Mouse (Mus musculus) olfactory bulb, adult 2 months (tissue): ENCODE data around the gene Rbbp4. TPM values are rescaled to one million over a fixed set of nuclear protein-coding genes. Genes with fewer than 3 reads are reported as not detected.

Source experiments
- H3K27ac ChIP-seq: fragments of 200-500 bp; 2 replicates; pipeline ENCODE4 v1.5.1; 2012; ENCODE audit warnings: low read depth, low read length; ENCODE audit not compliant: insufficient read depth
- H3K4me1 ChIP-seq: fragments of 200-500 bp; 2 replicates; pipeline ENCODE4 v1.6.1; 2012; ENCODE audit warnings: low read length; ENCODE audit not compliant: control insufficient read depth, insufficient read depth
- H3K4me3 ChIP-seq: fragments of 200-500 bp; 2 replicates; pipeline ENCODE4 v1.5.1; 2012; ENCODE audit warnings: mild to moderate bottlenecking, low read depth, low read length, moderate library complexity; ENCODE audit not compliant: insufficient read depth
- CTCF ChIP-seq: fragments of 200-500 bp; IDR thresholded peaks from 2 replicates; pipeline ENCODE4 v1.5.1; 2012; ENCODE audit warnings: low read depth, mild to moderate bottlenecking, low read length, moderate library complexity; ENCODE audit not compliant: insufficient read depth
- POLR2A ChIP-seq: fragments of 200-500 bp; IDR thresholded peaks from 2 replicates; pipeline ENCODE4 v1.6.1; 2012; ENCODE audit warnings: mild to moderate bottlenecking, low read depth, low read length, moderate library complexity; ENCODE audit not compliant: insufficient read depth
- whole genome bisulfite sequencing: fragments of 180-500 bp; shearing (Covaris S2); methylation state at CpG from one replicate; pipeline ENCODE4 v1.1.7; 2018; 5-methylcytosine and 5-hydroxymethylcytosine counted together
- polyA plus RNA-seq: library from polyadenylated mRNA; stranded (reverse); fragments of >200 nt; gene quantifications from 2 replicates; pipeline ENCODE4 v1.2.4, GENCODE M21; 2012; ENCODE audit warnings: low replicate concordance; ENCODE audit not compliant: missing spikeins, insufficient read depth, insufficient read length

Rbbp4 gene
- polyA plus RNA-seq, 1 experiment = not detected

GRCm38 (mm10) chr4:129259101-129259500 is 76.1 kb downstream of the Rbbp4 start:
- Histone ChIP-seq H3K4me3 (no peak overlapping the region), H3K4me1 (peaks cover 24% of the 10 kb centered on the region), H3K27ac (no peak overlapping the region)
- WGBS = 92% methylated on average over 4 of the region's 4 CpGs
- TF ChIP-seq POLR2A = no peak
- TF ChIP-seq CTCF = no peak

Other genes with a start within 250 kb of the Rbbp4 start
- not detected in 2 replicates for gene Tmem54, start 229.8 kb downstream of the Rbbp4 start, polyA plus RNA-seq
- not detected in 2 replicates for gene Hpca, start 213.3 kb downstream of the Rbbp4 start, polyA plus RNA-seq
- not detected in 2 replicates for gene Fndc5, start 198.4 kb downstream of the Rbbp4 start, polyA plus RNA-seq
- gene S100pbp, start 145.6 kb downstream of the Rbbp4 start, polyA plus RNA-seq = not detected in 2 replicates
- not detected in 2 replicates for gene Yars, start 145.6 kb downstream of the Rbbp4 start, polyA plus RNA-seq
- not detected in 2 replicates for gene C77080, start 74.0 kb downstream of the Rbbp4 start, polyA plus RNA-seq
- gene Sync, start 47.8 kb downstream of the Rbbp4 start, polyA plus RNA-seq = not detected in 2 replicates
- gene Zbtb8os, start 325 bp upstream of the Rbbp4 start, polyA plus RNA-seq = not detected in 2 replicates
- gene Zbtb8a, start 42.7 kb upstream of the Rbbp4 start, polyA plus RNA-seq = not detected in 2 replicates
- not detected in 2 replicates for gene Zbtb8b, start 105.5 kb upstream of the Rbbp4 start, polyA plus RNA-seq
- not detected in 2 replicates for gene Bsdc1, start 126.2 kb upstream of the Rbbp4 start, polyA plus RNA-seq
- gene Tssk3, start 155.7 kb upstream of the Rbbp4 start, polyA plus RNA-seq = not detected in 2 replicates
- gene Fam229a, start 155.8 kb upstream of the Rbbp4 start, polyA plus RNA-seq = not detected in 2 replicates
- gene Marcksl1, start 178.2 kb upstream of the Rbbp4 start, polyA plus RNA-seq = 192 TPM in 1 of 2 replicates, not detected in the other
- not detected in 2 replicates for gene Hdac1, start 207.3 kb upstream of the Rbbp4 start, polyA plus RNA-seq
- 579 and 1,574 TPM in 2 replicates for gene Lck, start 238.3 kb upstream of the Rbbp4 start, polyA plus RNA-seq
- not detected in 2 replicates for gene Fam167b, start 243.2 kb upstream of the Rbbp4 start, polyA plus RNA-seq